Mouse (Mus musculus) kidney, adult 18-20 months (tissue): Measurements from ENCODE around the gene Smim14.
"Not testable (repeated sequence)": the region's sequence is repeated elsewhere in the genome, so short reads cannot be mapped to it uniquely, and the experiment has no call there.

Experiments
- DNase-seq: peaks from one replicate; pipeline ENCODE4 v3.0.0; 2021

Gene Smim14

GRCm38 (mm10) chr5:65536751-65537419, at the start of gene Smim14, which contains the start of gene Ube2k:
Gene Smim14 (minus strand): TSS chr5:65537184.
Gene Ube2k (plus strand): TSS chr5:65537233.
- DNase-seq, result peak; percentile 93

- DNase-seq, result no peak
Observed at GRCm38 (mm10) chr5:65586291-65586690, 49.3 kb upstream of the Smim14 start.

- no peak for DNase-seq
Observed at GRCm38 (mm10) chr5:65578545-65578944, 41.6 kb upstream of the Smim14 start.

GRCm38 (mm10) chr5:65575896-65576295, 38.9 kb upstream of the Smim14 start:
- DNase-seq, result no peak

GRCm38 (mm10) chr5:65574876-65575275, 37.9 kb upstream of the Smim14 start:
- no peak for DNase-seq

- DNase-seq, result no peak
Observed at GRCm38 (mm10) chr5:65565486-65565885, 28.5 kb upstream of the Smim14 start.

- DNase-seq, result no peak
Observed at GRCm38 (mm10) chr5:65561125-65561893, 24.3 kb upstream of the Smim14 start.

- DNase-seq, result no peak
Observed at GRCm38 (mm10) chr5:65557109-65557508, 20.1 kb upstream of the Smim14 start.

- DNase-seq, result no peak
Observed at GRCm38 (mm10) chr5:65549677-65550076, 12.7 kb upstream of the Smim14 start.

GRCm38 (mm10) chr5:65544616-65545015, 7.6 kb upstream of the Smim14 start:
- DNase-seq, result no peak

- DNase-seq, result no peak
Observed at GRCm38 (mm10) chr5:65543491-65543890, 6.5 kb upstream of the Smim14 start.

GRCm38 (mm10) chr5:65541889-65542288, 4.9 kb upstream of the Smim14 start:
- DNase-seq, result no peak

- no peak for DNase-seq
Observed at GRCm38 (mm10) chr5:65539786-65540185, 2.8 kb upstream of the Smim14 start.

GRCm38 (mm10) chr5:65538829-65539228, 1.8 kb upstream of the Smim14 start:
- DNase-seq, result no peak

GRCm38 (mm10) chr5:65538121-65538520, 1.1 kb upstream of the Smim14 start:
- DNase-seq, result no peak

GRCm38 (mm10) chr5:65537420-65538071, 562 bp upstream of the Smim14 start:
- DNase-seq, result no peak

GRCm38 (mm10) chr5:65536068-65536465, 917 bp downstream of the Smim14 start:
- not testable (repeated sequence) for DNase-seq

- peak; percentile 46 for DNase-seq
Observed at GRCm38 (mm10) chr5:65535457-65536067, 1.4 kb downstream of the Smim14 start.

- DNase-seq, result no peak
Observed at GRCm38 (mm10) chr5:65534496-65534895, 2.5 kb downstream of the Smim14 start.

- DNase-seq, result no peak
Observed at GRCm38 (mm10) chr5:65531283-65531682, 5.7 kb downstream of the Smim14 start.

- no peak for DNase-seq
Observed at GRCm38 (mm10) chr5:65525674-65526443, 11.1 kb downstream of the Smim14 start.

- DNase-seq, result no peak
Observed at GRCm38 (mm10) chr5:65524831-65525230, 12.2 kb downstream of the Smim14 start.

- no peak for DNase-seq
Observed at GRCm38 (mm10) chr5:65521803-65522202, 15.2 kb downstream of the Smim14 start.
